Mouse (Mus musculus): ENCODE measurements at regions not wholly inside any gene's neighbourhood (a gene's known extent, or its start where the extent isn't known, plus 50 kb on each side); places are given as distances from the start of the nearest gene placed in this dataset.

DNA sequence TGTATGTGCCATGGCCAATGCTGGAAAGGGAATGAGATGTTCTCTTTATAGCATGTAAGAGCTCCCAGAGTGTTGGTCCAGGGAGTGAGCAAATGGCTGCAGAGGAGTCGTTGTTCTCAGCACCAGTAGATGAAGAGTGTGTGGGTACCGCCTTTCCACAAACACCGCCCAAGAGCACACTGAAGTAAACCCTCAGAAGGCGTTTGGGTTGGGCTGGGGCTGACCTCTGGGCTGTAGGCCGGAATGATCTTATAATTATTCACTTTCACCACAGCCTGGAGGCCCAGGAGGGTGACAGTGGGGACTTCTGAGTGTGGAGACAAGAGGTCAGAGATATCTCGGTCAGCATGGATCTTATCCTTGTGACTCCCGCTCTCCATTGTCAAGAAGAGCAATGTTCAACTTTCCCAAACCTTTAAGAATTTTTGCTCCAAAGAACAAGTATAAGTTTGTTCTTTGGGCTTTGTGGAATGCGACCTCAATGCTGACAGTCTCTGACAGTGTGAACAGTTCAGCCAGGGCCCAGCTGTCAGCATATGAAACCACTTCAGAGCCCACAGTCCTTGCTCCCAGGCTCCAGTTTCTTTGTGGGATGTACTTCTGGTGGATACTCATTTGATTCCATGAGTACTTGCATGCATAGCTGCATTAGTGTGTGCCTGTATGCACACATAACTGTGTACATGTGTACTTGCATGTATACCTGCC, 53.0 kb upstream of the Irf2bp2 start:
- TF ChIP-seq POLR2A (IDR thresholded peaks at IDR 0.05; ENCODE audit: borderline replicate concordance, extremely low read depth, insufficient read depth, insufficient read length, poor library complexity, severe bottlenecking) (no peak), CTCF (IDR thresholded peaks at IDR 0.05; ENCODE audit: borderline replicate concordance, extremely low read depth, insufficient read depth, insufficient read length) (no peak)
